ENCODE assay signal across 22 mouse cellular contexts in genomic region chr1:40222680-40223079, GRCm38 (mm10). TPM values are rescaled to one million over a fixed set of nuclear protein-coding genes. Genes with fewer than 3 reads are reported as not detected.
A peak's percentile ranks its signal among the peaks of the same experiment; 100 is the strongest.
DNase-seq lines count a peak whose midpoint lies in the region; ATAC-seq and TF ChIP-seq lines count a peak whose summit lies in the region.
"Had no signal": no experiment of that assay in that cellular context is flagged by ENCODE, and none has a peak within 500 bp of the region (broad histone marks: within the 10 kb centered on the region; RNA-seq: fewer than 3 reads in every experiment).

No protein-coding gene starts in this region.

- WGBS in heart, embryonic 11.5 days (ENCODE audit: insufficient replicate concordance) = 61% methylated on average over 8 of the region's 8 CpGs
- 81% methylated on average over 8 of the region's 8 CpGs for WGBS in liver, adult 2 months
- WGBS in heart, embryonic 13.5 days = 43% methylated on average over 8 of the region's 8 CpGs

- intact Hi-C loops in heart, postnatal 25 days (cut with DNase I) = loop anchor here (2.0 to 5.0 kb wide), 4 partner anchors 38 to 155 kb away; no protein-coding TSS in a partner anchor

- no peak for DNase-seq in heart, postnatal 25 days (ENCODE audit: low spot score)
- no peak for DNase-seq in liver, adult 2 months (ENCODE audit: extremely low read depth, low read depth, low spot score)
- DNase-seq in liver = no peak
- DNase-seq in kidney, postnatal 25 days = peak; percentile 12 to 51
- no peak for DNase-seq in gastrocnemius, postnatal 10 days
- DNase-seq: adrenal gland, postnatal 14 days; cerebellum, adult 11 months; cerebellum, postnatal 10 days; gastrocnemius, postnatal 36 days; lung, embryonic 14.5 days; midbrain, embryonic 14.5 days; right cerebral cortex, adult 18-20 months; thymus, postnatal 36 days had no signal

- TF ChIP-seq POLR2A in liver, adult 2 months (IDR thresholded peaks at IDR 0.05; ENCODE audit: extremely low read depth, insufficient read depth, low read length) = no peak

- no peaks in the 10 kb centered on the region; the same call in 1 of the 2 replicates for H3K79me2 ChIP-seq in liver, adult 2 months (ENCODE audit: control insufficient read depth, insufficient read depth, low read length)

- peak overlapping the region; percentile 57; the same call in 1 of the 2 replicates for H3K27ac ChIP-seq in heart, embryonic 11.5 days (ENCODE audit: low read depth, low read length)
- H3K27ac ChIP-seq in liver, adult 2 months (replicated peaks; ENCODE audit: insufficient read depth, low read depth, low read length) = 0 out of 2 replicates have a peak overlapping the region, but pooled peaks have one; percentile 18
- peak overlapping the region; percentile 74 for H3K27ac ChIP-seq in heart, embryonic 13.5 days (replicated peaks)
- H3K27ac ChIP-seq: embryonic facial prominence, embryonic 12.5 days; hindbrain, postnatal 0 days; limb, embryonic 10.5 days; liver, embryonic 12.5 days; neural tube, embryonic 13.5 days had no signal

- H3K9me3 ChIP-seq in heart, embryonic 11.5 days (replicated peaks; ENCODE audit: control insufficient read depth, low read length) = no peaks in the 10 kb centered on the region
- no peaks in the 10 kb centered on the region for H3K9me3 ChIP-seq in heart, embryonic 13.5 days
- H3K9me3 ChIP-seq: embryonic facial prominence, embryonic 12.5 days; limb, embryonic 10.5 days; liver, embryonic 12.5 days; neural tube, embryonic 13.5 days had no signal

- peak overlapping the region; percentile 37 for H3K4me2 ChIP-seq in heart, embryonic 11.5 days
- peak overlapping the region; percentile 43 for H3K4me2 ChIP-seq in heart, embryonic 13.5 days
- H3K4me2 ChIP-seq: embryonic facial prominence, embryonic 12.5 days; liver, embryonic 12.5 days; lung, embryonic 14.5 days; neural tube, embryonic 13.5 days had no signal

- no peak for TF ChIP-seq CTCF in liver, adult 2 months (IDR thresholded peaks at IDR 0.05; ENCODE audit: low read depth, low read length)

- no peaks in the 10 kb centered on the region for H3K27me3 ChIP-seq in heart, embryonic 11.5 days (ENCODE audit: control insufficient read depth, insufficient read depth, low read length)
- H3K27me3 ChIP-seq in liver, adult 2 months (ENCODE audit: control insufficient read depth, insufficient read depth, low read length) = no peaks in the 10 kb centered on the region
- H3K27me3 ChIP-seq in heart, embryonic 13.5 days (replicated peaks) = no peaks in the 10 kb centered on the region
- H3K27me3 ChIP-seq: embryonic facial prominence, embryonic 12.5 days; neural tube, embryonic 13.5 days had no signal

- peaks cover 4% of the 10 kb centered on the region; the same call in 1 of the 2 replicates for H3K4me1 ChIP-seq in heart, embryonic 11.5 days (ENCODE audit: control insufficient read depth, insufficient read depth, low read length)
- H3K4me1 ChIP-seq in liver, adult 2 months (ENCODE audit: control insufficient read depth, insufficient read depth, low read length) = peaks cover 17% of the 10 kb centered on the region
- H3K4me1 ChIP-seq in heart, embryonic 13.5 days = peaks cover 43% of the 10 kb centered on the region
- H3K4me1 ChIP-seq: limb, embryonic 10.5 days had no signal

- no peak for ATAC-seq in heart, embryonic 11.5 days (replicated peaks; ENCODE audit: insufficient number of reproducible peaks, low FRiP score, low TSS enrichment)
- no peak for ATAC-seq in heart, embryonic 13.5 days (ENCODE audit: extremely low read depth, insufficient number of reproducible peaks, low FRiP score, low TSS enrichment)
- ATAC-seq: forebrain, embryonic 14.5 days; hindbrain, postnatal 0 days; liver, embryonic 12.5 days had no signal

- no peaks in the 10 kb centered on the region for H3K36me3 ChIP-seq in heart, embryonic 11.5 days (ENCODE audit: control insufficient read depth, insufficient read depth, low read length)
- no peaks in the 10 kb centered on the region for H3K36me3 ChIP-seq in liver, adult 2 months (ENCODE audit: control insufficient read depth, insufficient read depth, low read length)
- H3K36me3 ChIP-seq in heart, embryonic 13.5 days = no peaks in the 10 kb centered on the region
- H3K36me3 ChIP-seq: embryonic facial prominence, embryonic 12.5 days; limb, embryonic 10.5 days; liver, embryonic 12.5 days; neural tube, embryonic 13.5 days had no signal

- no peak overlapping the region for H3K4me3 ChIP-seq in heart, embryonic 11.5 days (ENCODE audit: low read depth, low read length)
- H3K4me3 ChIP-seq in liver, adult 2 months (ENCODE audit: insufficient read depth, low read depth, low read length) = no peak overlapping the region
- H3K4me3 ChIP-seq in heart, embryonic 13.5 days = no peak overlapping the region
- H3K4me3 ChIP-seq: embryonic facial prominence, embryonic 12.5 days; limb, embryonic 10.5 days; liver, embryonic 12.5 days; neural tube, embryonic 13.5 days had no signal

- 0 out of 2 replicates have a peak overlapping the region, but pooled peaks have one; percentile 46 for H3K9ac ChIP-seq in heart, embryonic 11.5 days (ENCODE audit: low read depth, low read length)
- no peak overlapping the region for H3K9ac ChIP-seq in liver, adult 2 months (ENCODE audit: low read depth, low read length)
- peak overlapping the region; percentile 44 for H3K9ac ChIP-seq in heart, embryonic 13.5 days
- H3K9ac ChIP-seq: embryonic facial prominence, embryonic 12.5 days; liver, embryonic 12.5 days; lung, embryonic 14.5 days; neural tube, embryonic 13.5 days had no signal

RNA-seq across cellular contexts. Expression of gene Il1r1, which starts 2.2 kb away (rescaled TPM):
- polyA plus RNA-seq in heart, embryonic 11.5 days (2014; fragmentation: Nextera tagmentation; extraction: Ambion mirVana) = 7.9 and 9.8 TPM in 2 replicates
- 1 to 10 TPM; 6.0 to 6.1 TPM for total RNA-seq in heart, postnatal 25 days (2021)
- 9.4 and 16.0 TPM in 2 replicates for total RNA-seq in liver, adult 2 months (2014; rRNA removed)
- 2.0 and 5.5 TPM in 2 replicates for polyA plus RNA-seq in liver, adult 2 months (2012; rRNA removed)
- 6.2 and 6.3 TPM in 2 replicates for polyA plus RNA-seq in heart, embryonic 13.5 days (2015; fragmentation: Nextera tagmentation; extraction: Ambion mirVana)
- 1 to 10 TPM; 5.5 to 5.7 TPM for total RNA-seq in gastrocnemius, postnatal 10 days (2021)
- total RNA-seq: CH12.LX had no signal

Comparison
In these comparisons a context has a peak if more than half of its experiments do, and no peak if none do; other contexts are left out.
1. H3K27ac ChIP-seq: peak in every context shown above with its lines; median percentile 74 in heart, embryonic 13.5 days; 57 in heart, embryonic 11.5 days; 18 in liver, adult 2 months.
2. DNase-seq: peak in kidney, postnatal 25 days (2 of 2); none in heart, postnatal 25 days (single experiment), liver, adult 2 months (single experiment), liver (single experiment) and gastrocnemius, postnatal 10 days (single experiment).